Mouse (Mus musculus): ENCODE results near the gene Paf1. TPM values are rescaled to one million over a fixed set of nuclear protein-coding genes. Genes with fewer than 3 reads are reported as not detected.
A peak's percentile ranks its signal among the peaks of the same experiment; 100 is the strongest.

The Paf1 gene
- polyA plus RNA-seq, 3 experiments from 2014 or later = 46.2 to 59.4 (median 51.8) TPM

DNA sequence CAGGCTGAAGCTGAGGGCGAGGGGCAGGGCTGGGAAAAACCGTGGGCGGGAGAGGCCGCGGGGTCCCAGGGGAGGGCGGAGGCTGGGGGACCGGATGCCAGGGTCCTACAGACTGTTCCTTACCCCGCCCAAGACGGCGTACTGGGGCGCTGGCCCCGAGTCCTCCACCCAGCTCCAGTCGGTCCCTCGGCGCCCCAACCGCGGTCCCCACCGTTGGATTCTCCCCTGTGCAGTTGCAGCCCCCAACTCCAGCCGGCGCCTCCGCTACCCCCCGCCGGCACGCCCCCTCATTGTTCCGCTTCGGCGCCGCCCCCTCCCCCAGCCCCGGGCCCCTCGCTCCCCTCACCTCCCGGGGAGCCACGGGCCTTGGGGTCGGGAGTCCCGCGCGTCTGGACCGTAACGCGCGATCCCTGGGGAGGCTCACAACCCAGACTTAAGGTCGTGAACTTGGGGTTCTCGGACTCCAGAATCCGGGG, 21.2 kb upstream of the Paf1 start:
- no peak for ATAC-seq

DNA sequence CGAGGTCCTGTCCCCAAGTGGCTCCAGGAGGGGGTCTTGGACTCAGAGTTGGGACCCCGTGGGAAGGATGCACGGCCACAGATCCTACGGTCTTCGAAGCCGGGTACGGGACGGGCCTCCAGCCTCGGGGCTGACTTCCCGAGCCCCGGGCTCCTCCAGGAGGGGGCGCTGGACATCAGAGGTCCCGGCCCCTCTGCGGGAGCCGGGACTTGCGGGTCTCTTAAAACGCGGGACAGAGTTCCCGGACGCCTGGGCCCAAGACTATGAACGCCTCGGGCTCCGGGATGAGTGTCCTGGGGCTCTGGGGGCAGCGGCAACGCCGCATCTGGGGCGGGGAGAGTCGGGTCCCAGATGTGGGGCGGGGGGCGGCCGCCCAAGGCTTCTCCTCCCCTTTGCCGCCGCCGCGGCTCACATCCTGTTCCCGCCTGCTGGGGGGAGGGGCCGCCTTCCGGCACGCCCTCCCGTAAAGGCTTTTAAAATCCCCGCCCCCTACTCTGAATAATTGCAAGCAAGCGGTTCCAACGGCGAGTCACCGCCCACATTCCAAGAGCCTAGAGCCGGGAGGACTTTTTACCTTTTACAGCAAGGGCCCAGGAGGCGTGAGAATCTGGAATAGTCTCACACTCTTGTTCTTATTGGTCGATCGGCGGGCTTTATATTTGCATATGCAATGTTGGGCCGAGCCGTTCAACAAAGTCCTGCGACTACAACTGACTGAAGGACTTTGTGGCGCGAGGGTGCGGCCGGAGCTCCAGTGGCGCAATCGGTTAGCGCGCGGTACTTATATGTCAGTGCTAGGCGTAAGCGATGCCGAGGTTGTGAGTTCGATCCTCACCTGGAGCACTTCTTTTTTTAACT, 20.3 kb upstream of the Paf1 start, which contains the start of gene Plekhg2:
Gene Plekhg2, minus strand, starts transcription at position 349 of the 858 bp plus-strand sequence.
- ATAC-seq = peak; percentile 63

DNA sequence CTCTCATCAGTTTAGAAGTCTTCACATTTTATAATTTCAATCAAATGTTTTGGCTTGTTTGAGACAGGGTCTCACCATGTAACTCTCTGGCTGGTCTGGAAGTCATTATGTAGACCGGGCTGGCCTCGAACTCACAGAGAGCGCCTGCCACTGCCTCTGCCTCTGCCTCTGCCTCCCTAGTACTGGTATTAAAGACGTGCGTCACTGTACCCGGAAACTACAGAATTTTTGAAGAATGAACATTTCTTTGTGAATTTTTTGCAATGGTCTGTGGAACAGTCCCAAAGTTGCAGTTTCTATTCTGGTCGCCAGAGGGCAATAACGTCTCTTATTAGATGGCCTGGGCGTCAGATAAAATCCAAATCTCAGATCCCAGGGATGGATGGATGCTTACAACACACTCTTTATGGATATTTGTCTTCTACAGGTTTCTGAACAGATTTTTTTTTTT, 19.6 kb upstream of the Paf1 start:
- ATAC-seq = peak; percentile 36

DNA sequence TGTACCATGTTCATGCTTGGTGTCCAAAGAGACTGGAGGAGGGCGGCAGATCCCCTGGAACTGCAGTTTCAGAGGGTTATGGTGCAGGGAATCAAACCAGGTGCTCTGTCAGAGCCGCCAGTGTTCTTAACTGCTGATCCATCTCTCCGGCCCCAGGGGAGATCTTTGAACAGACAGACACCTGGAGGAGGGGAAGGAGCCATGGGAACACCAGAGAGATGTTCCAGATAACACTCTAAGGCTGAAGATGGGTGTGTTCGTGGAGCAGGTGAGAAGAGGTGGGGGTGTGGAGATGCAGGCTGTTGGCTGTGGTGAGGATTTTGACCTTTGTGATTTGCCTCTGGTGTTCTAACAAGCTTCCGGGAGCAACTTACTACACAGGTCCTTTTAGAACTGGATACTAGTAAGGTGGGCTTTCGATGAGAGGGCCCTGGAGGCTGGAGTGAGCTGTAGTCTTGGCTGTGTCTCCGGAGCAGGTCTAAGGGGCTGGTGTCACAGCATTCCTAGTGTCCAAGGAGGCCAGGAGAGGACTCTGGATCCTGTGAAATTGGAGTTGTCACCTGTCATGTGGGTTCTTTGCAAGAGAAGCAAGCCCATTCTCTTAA, 18.8 kb upstream of the Paf1 start:
- no peak for ATAC-seq

DNA sequence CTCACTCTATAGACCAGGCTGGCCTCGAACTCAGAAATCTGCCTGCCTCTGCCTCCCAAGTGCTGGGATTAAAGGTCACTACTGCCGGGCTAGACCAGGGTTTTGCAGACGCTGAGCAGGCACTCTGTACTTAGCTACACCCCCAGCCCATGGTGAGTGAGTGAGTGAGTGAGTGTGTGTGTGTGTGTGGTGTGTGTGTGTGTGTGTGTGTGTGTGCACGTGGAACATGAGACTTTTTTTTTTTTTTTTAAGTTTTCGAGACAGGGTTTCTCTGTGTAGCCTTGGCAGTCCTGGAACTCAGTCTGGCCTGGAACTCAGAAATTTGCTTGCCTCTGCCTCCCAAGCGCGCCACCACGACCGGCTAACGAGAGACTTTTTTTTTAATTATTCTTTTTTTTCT, 18.1 kb upstream of the Paf1 start:
- ATAC-seq = no peak

DNA sequence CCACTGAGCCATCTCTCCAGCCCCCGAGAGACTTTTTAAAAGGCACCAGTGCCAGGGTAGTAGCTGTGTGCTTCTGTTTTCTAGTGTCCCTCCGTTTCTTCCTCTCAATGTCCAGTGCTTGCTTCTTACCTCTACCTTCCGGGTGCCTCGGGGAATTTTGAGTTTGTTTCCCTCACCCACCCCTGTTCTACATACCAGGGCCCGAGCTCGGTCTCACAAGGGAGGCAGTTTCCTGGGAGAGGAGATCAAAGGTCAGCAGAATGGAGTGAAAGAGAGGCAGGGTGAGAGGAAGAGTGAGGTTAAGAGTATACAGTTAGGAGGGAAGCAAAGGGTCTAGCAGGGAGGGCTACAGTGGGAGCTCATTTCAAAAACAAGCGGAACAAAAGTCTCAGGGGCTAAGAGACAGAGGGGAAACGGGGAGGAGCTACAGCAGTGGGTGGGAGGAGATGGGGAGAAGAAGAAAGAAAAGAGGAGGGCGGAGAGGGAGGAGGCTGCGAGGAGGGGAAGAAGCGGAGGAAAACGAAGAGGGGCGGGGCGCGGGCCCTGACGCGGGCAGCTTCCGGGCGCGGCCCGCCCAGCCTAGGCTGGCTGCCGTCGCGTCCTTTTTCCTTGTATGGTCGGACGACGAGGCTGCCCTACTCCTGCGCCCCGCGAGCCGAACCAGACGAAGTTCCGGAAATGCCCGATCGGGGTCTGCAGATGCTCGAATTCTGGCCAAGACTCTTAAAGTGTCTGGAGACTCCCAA, 17.4 kb upstream of the Paf1 start:
- ATAC-seq = peak; percentile 45

DNA sequence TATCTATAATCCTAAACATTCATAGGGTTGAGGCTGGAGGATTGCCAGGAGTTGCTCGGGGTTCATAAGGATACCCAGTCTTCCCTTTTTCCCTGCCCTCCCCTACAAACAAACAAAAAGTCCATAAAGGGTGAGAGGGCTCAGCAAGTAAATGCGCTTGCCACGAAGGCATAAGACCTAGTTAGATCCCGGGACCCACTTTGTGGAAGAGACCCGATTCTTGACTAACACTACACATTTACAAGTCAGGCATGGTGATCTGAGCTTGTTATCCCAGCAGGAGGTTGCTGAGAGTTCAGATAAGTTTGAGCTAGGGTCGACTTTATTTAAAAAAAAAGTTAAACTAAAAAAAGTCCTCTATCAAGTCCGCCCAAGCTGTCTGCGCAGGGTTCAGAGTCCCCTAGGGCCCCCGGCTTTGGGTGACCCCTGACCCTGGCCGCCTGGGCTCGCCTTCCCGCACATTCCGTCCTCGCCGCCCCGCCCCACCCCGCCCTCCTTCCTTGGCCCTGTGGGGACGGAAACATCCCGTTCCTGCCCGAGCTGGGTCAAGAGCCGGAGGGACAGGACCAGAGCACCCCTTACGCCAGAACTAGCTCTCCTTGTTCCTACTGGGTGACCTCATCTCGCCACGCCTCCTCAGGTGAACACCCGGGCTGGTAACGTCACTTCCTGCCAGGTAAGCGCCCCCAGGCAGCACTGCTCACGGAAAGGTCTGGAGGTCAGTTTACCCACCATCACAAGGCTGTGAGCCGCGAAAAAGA, 16.6 kb upstream of the Paf1 start:
- ATAC-seq = no peak

DNA sequence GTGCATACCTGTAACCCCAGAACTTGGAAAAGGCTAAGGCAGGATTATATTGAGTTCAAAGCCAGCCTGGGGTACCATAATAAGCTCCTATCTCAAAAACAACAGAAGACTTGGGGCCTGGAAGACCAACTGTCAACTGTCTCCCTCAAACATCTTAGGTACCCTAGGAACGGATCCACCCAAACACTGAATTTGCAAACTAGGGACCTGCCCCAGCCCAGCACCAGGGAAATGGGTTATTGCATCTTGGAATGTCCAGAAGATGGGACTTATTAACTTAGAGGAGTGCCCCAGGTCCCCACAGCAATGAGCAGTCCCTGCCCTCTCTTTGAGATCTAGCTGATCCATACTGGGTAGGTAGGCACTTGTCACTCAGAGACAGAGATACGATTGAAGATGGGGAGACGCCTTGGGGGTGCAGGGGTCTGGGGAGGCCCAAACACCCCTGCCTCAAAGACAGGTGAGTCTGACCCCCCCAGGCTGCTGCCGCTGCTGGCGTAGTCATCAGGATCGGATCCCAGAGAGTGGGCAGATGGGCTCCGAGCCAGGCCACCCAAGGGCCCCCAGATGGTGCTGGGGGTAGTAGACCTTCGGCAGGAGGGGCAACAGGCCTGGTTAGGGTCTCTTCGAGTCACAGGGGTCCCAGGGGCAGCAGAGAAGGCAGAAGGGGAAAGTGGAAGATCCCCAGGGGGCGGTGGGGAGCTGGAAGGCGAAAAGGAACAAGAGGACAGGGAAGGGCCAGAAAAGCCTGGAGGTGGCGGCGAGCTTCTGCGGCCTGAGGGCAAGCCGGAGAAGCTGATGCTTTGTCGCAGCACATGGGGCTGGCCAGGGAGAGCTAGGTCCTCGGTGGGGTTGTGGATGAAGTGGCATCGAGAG, 15.3 kb upstream of the Paf1 start:
- no peak for ATAC-seq

DNA sequence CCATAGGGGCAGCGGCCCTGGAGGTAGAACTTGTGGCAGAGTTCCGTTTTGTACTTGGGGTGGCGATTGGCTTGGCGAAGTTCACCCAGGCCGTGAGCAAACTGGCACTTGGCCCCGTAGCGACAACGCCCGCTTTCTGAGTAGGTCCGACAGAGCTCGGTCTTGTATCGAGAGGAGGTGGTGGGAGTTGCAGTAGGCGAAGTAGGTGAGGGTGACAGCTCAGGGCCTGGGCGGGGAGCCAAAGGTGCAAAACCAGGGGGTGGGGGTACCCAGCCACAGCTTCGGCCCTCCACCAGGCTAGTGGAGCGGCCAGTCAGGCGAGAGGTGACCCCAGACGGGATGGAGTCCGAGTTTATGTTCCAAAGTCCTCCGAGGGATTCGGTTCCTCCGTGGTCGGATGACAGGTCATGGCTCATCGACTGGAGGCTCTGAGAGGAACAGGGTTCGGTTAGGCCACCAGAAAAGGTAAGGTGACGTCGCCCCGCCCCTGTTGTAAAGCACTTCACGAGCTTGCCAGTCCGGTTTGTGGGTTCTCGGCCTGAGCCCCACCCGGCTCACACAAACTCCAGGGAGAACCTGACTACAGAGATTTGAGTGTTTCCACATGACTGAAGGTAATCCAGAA, 14.6 kb upstream of the Paf1 start:
- ATAC-seq = no peak

DNA sequence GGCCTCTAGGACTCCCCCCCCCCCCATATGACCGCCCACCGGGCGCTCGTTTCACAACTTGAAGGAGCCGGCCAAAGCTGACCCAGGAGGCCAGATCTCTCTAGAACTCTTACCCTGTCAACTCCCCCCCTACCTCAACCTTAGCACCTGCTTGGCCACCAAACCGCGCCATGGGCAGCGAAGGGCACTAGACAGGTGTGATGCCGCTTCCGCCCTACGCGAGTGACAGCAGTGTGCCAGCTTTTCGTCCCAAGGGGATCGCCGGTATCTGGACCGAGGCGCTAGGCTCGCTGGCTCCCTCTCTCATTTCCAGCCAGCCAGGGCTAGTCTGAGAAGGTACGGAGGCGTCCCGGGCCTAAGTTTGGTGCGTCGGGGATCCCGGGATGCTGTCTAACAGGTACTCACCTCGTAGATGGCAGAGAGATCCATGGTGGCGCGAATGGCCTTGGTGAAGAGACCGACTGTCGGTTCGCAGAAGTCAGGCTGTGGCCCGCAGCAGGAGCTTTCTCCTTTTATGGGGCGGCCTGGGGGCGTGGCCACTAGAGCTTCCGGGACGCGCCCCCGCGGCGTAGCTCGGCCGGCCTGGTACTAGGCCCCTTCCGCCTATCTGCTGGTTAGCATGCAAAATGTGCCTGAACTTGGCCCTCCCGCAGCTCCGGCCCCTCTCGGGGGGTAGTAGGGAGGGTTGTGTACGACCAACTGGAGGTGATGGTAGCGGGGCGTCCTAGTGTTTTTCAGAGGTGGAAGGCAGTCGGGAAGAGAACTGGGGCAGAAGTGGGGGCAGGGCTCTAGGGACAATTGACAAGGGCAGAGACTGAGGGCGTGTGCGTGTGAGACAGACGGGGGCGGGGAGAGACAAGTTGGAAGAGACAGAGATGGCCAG, 13.7 kb upstream of the Paf1 start:
- peak; percentile 31 for ATAC-seq

DNA sequence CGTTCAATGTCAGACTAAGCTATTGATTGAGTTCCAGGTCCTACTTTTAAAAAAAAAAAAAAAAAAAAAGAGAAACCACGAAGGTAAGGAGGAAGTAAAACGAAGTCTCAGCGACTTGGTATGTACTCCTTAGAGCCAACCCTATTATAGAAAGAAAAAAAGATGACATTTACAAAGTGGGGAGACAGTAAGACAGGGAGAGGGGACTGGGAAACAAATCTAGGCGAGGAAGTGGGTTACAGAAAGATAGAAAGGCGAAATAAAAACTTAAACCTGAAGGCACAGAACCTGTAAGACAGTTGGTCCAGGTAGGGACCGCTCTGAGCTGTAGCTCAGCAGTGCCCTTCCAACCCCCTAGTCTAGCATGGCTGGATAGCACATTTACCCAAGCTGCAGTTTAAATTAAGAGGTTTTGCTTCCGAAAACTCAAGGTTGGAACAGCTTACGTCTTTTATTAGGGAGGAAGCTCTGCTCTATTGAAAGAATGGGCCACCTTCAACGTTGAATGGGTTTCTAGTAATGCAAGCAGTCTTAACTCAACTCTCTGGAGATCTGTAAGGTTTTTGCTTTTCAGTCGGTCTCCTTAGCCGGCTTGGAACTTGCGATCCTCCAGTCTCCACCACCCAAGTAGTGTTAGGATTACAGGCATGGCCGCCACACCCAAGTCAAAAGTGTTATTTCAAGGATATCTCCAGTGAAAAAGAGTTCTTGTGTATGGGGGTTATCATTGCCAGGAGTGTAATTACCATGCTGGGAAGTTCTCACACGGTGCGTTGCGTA, 12.3 kb upstream of the Paf1 start, which contains the start of gene Zfp36:
Gene Zfp36, minus strand, starts transcription at position 17 of the 780 bp plus-strand sequence.
- no peak for ATAC-seq

DNA sequence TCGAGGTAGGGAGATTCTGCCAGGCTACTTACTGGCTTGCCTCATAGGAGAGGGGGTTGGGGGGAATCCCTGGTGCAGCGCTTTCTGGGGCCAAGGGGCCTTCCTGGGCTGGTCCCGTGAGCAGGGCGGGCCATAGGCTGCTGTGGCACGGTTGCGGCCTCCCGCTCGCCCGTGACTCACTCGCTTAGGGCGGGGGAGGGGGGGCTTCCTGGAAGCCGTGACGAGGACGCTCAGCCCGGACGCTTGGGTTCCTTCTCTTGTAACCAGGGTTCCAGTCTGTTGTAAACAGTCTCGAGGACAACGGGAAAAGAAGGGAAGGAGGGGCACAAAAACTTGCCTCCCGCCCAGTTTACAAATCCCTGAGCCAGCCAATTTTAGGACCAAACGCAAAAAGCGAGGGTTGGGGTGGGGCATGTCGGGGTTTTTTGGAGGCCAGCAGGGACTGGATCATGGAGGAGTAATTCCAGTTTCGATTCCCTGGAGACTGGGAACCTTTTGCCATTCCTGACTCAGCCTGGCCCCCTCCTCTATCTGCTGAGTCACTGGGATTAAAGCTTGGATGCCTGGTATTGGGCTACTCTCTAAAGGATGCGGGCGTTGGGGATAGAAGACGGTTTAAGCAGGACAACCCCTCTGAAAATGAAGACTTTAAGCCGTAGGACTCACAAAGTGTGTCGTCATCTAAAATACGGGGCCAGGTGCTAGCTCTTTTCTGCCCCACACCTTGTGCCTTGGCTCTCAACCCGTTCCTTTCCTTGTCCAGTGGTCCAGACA, 11.5 kb upstream of the Paf1 start:
- peak; percentile 51 for ATAC-seq

DNA sequence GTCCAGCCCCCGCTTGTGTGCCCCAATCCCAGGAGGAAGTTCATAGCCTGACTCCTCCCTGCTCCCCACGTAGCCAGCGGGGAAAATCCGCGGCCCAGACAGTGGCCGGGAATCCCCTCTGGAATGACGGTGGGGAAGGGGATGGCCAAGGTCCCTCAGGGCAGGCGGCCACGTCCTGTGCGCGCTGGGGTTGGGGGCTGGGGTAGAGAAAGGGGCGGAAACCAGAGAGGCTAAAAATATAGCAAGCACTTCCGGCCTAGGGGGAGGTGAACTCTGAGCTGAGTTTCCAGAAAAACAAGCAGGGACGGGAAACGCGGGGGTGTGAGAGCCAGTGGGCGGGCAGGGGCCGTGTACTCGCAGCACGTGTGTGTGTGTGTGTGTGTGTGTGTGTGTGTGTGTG, 10.8 kb upstream of the Paf1 start:
- ATAC-seq = peak; percentile 25

DNA sequence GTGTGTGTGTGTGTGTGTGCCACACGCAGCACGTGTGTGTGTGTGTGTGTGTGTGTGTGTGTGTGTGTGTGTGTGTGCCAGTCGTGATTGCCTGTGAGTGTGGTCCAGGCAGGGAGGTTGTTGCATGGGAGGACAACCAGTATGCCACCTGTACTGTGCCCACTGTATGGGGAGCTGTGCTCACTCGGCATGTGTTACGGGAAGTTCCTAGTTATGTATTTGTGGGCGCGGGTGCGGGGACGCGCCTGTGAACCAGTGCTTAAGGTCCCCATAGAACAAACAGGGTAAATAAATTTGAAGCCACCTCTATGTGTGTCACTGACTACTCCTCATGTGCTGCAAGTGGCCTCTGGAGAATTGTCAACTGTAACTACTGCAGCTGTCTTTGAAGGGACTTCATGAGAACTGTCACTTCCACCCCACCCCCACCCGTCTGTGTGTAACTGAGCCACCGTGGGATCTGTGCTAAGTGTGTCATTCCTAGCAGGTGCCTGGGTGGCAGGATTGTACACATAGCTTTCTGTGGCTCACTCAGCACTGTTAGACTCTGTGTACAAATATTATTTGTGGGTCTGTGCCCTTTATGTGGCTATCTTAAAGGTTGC, 10.3 kb upstream of the Paf1 start:
- peak; percentile 8 for ATAC-seq

DNA sequence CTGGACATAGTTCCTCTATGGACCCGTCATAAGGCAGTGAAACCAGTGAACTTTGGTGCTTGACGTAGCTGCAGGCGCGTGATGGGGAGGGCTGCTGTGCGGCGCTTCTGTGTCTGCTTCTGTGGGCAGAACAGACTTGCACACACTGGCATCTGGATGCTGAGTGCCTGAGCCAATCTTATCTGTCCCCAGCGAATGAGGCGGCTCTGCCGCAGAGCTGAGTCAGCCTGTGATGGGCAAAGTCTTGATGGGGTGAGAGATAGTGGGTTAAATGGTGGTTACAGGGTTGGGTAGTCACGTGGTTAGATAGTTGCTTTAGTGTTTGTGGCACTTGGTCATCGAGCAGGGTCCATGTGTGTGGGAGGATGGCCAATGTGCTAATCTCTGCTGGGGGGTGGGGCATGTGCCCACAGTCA, 9.8 kb upstream of the Paf1 start:
- ATAC-seq = peak; percentile 39

DNA sequence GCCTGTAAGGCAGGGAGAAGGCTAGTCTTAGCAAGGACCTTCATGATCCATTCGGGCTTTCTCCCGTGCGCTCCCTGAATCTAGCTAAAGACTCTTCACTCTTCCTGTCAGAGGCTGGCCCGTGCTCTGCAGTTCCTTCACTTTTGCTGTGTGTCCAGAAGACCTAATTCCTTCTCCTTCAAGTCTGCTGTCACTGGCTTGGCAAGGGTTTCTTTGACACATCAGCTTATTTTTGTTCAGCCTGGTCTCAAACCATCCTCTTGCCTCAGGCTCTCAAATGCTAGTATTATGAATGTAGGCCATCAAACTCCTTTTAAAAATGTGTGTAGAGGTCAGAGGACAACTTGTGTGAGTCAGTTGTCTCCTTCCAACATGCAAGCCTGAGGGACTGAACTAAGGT, 9.1 kb upstream of the Paf1 start:
- no peak for ATAC-seq

DNA sequence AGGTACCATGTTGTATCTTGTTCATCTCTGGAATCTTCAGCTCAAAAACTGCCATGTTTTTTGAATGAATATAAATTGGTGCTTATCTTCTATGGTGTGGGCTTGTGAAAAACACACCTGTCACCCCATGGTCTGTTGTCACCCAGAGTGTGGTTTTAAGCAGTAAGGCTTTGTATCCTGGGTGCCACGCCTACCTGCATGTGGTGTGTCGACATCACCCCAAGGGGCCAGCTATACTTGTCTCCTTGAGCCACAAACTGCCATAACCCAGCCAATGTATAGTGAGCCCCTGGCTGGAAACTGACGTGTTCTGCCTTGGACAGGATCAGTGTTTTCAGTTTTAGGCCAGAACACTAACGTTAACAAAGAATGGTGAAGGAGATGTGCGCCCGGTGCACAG, 8.6 kb upstream of the Paf1 start:
- no peak for ATAC-seq

DNA sequence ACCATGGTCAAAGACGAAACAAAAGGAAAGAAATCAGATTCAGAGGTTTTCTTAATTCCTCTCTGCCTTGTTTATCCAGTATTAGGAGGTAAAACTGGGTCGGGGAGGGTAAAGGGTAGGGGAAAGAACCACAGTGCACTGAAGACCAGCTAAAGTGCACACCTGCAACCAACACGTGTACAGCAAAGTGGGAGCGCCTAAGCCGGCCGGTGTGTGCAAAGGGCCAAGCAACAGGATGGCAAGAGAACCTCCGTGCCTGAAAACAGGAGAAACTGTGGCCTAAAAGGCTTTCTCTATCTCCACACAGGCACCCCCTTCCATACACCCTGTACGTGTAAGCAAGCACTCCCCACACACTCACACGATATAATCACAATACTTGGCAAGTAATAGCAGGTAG, 7.6 kb upstream of the Paf1 start:
- no peak for ATAC-seq

All from inflammation-experienced regulatory T-cells, adult 6 months (primary cell).